8 mouse cellular contexts compared by ENCODE assay signal in genomic region chr4:136140327-136141250, GRCm38 (mm10). TPM values are rescaled to one million over a fixed set of nuclear protein-coding genes. Genes with fewer than 3 reads are reported as not detected.
DNase-seq lines count a peak whose midpoint lies in the region; ATAC-seq and TF ChIP-seq lines count a peak whose summit lies in the region.

No protein-coding gene starts in this region.

- H3K27me3 ChIP-seq in heart, embryonic 12.5 days (replicated peaks): peaks cover 3% of the 10 kb centered on the region; the same call in 1 of the 2 replicates
- H3K27me3 ChIP-seq in kidney, postnatal 0 days (ENCODE audit: insufficient read depth, low read length): no peaks in the 10 kb centered on the region
- H3K27me3 ChIP-seq in liver, embryonic 14.5 days (ENCODE audit: control insufficient read depth, insufficient read depth, low read length): peaks cover 75% of the 10 kb centered on the region
- H3K27me3 ChIP-seq in neural tube, embryonic 11.5 days (ENCODE audit: control insufficient read depth, insufficient read depth, low read length): no peaks in the 10 kb centered on the region
- no peaks in the 10 kb centered on the region; the same call in 1 of the 2 replicates for H3K27me3 ChIP-seq in testis, adult 2 months (ENCODE audit: control insufficient read depth, insufficient read depth, low read length)

- no peaks in the 10 kb centered on the region for H3K36me3 ChIP-seq in heart, embryonic 12.5 days
- H3K36me3 ChIP-seq in kidney, postnatal 0 days (ENCODE audit: insufficient read depth, low read length): peaks cover under 1% of the 10 kb centered on the region; the same call in 1 of the 2 replicates
- no peaks in the 10 kb centered on the region for H3K36me3 ChIP-seq in liver, embryonic 14.5 days (replicated peaks; ENCODE audit: control insufficient read depth, insufficient read depth, low read depth)
- no peaks in the 10 kb centered on the region; the same call in 1 of the 2 replicates for H3K36me3 ChIP-seq in neural tube, embryonic 11.5 days (ENCODE audit: control insufficient read depth, insufficient read depth, low read length)
- no peaks in the 10 kb centered on the region for H3K36me3 ChIP-seq in testis, adult 2 months (ENCODE audit: control insufficient read depth, insufficient read depth, low read length)

- peak overlapping the region; percentile 60 for H3K4me2 ChIP-seq in heart, embryonic 12.5 days
- H3K4me2 ChIP-seq in kidney, postnatal 0 days (ENCODE audit: low read length): peak overlapping the region; percentile 42
- H3K4me2 ChIP-seq in liver, embryonic 14.5 days (ENCODE audit: low read depth): peak overlapping the region; percentile 36
- peak overlapping the region; percentile 40 for H3K4me2 ChIP-seq in neural tube, embryonic 11.5 days (ENCODE audit: low read depth)

- no peak for TF ChIP-seq EP300 in liver, embryonic 14.5 days (IDR thresholded peaks at IDR 0.05; ENCODE audit: low read depth)

- H3K27ac ChIP-seq in heart, embryonic 12.5 days (ENCODE audit: poor library complexity, severe bottlenecking): peak overlapping the region; percentile 99
- H3K27ac ChIP-seq in kidney, postnatal 0 days: peak overlapping the region; percentile 97
- no peak overlapping the region; the same call in 1 of the 2 replicates for H3K27ac ChIP-seq in liver, embryonic 14.5 days
- peak overlapping the region; percentile 95 for H3K27ac ChIP-seq in neural tube, embryonic 11.5 days (ENCODE audit: low read depth, low read length)
- H3K27ac ChIP-seq in testis, adult 2 months (ENCODE audit: control insufficient read depth, insufficient read depth, low read depth, low read length): peak overlapping the region; percentile 73

- DNase-seq in 3T3-L1 (ENCODE audit: low read depth, low spot score): peak; percentile 97
- peak; percentile 96 for DNase-seq in adrenal gland, postnatal 10 days
- peak; percentile 98 for DNase-seq in kidney, postnatal 0 days (ENCODE audit: low spot score)
- DNase-seq in liver, embryonic 14.5 days (ENCODE audit: low read depth in 3 of 3, low spot score in 3 of 3): peak; percentile 48 to 56 (median 55)
- peak; percentile 97 for DNase-seq in neural tube, embryonic 11.5 days (ENCODE audit: low spot score)

- TF ChIP-seq CTCF in kidney, postnatal 0 days (IDR thresholded peaks at IDR 0.05; ENCODE audit: low read depth): peak; percentile 35; the same call in 1 of the 2 replicates
- TF ChIP-seq CTCF in liver, embryonic 14.5 days (IDR thresholded peaks at IDR 0.05; ENCODE audit: low read depth): peak; percentile 25; the same call in 1 of the 2 replicates
- TF ChIP-seq CTCF in testis, adult 2 months (IDR thresholded peaks at IDR 0.05; ENCODE audit: control insufficient read depth, insufficient read depth, insufficient replicate concordance, low read depth, low read length): no peak

- H3K9me3 ChIP-seq in heart, embryonic 12.5 days (replicated peaks): no peaks in the 10 kb centered on the region
- H3K9me3 ChIP-seq in kidney, postnatal 0 days (replicated peaks; ENCODE audit: low read length): no peaks in the 10 kb centered on the region
- H3K9me3 ChIP-seq in liver, embryonic 14.5 days (ENCODE audit: control insufficient read depth, low read length): no peaks in the 10 kb centered on the region
- no peaks in the 10 kb centered on the region for H3K9me3 ChIP-seq in neural tube, embryonic 11.5 days (ENCODE audit: control insufficient read depth, low read length)

- TF ChIP-seq POLR2A in testis, adult 2 months (IDR thresholded peaks at IDR 0.05; ENCODE audit: control insufficient read depth, low read depth, low read length): no peak

- WGBS in heart, embryonic 12.5 days: 9% methylated on average over 31 of the region's 31 CpGs
- WGBS in kidney, postnatal 0 days: 6% methylated on average over 31 of the region's 31 CpGs
- WGBS in liver, embryonic 14.5 days (ENCODE audit: insufficient replicate concordance): 10% methylated on average over 31 of the region's 31 CpGs
- 6% methylated on average over 31 of the region's 31 CpGs for WGBS in neural tube, embryonic 11.5 days

- peak; percentile 74 for ATAC-seq in erythroblast, adult 5-6 weeks (replicated peaks; ENCODE audit: low FRiP score, poor library complexity, severe bottlenecking)
- ATAC-seq in heart, embryonic 12.5 days (ENCODE audit: insufficient number of reproducible peaks, low FRiP score): peak; percentile 82
- peak; percentile 88 for ATAC-seq in kidney, postnatal 0 days (replicated peaks; ENCODE audit: low FRiP score, low read depth)
- peak; percentile 57; the same call in 1 of the 2 replicates for ATAC-seq in liver, embryonic 14.5 days (ENCODE audit: insufficient read depth)
- ATAC-seq in neural tube, embryonic 11.5 days (ENCODE audit: insufficient read depth, low FRiP score, low TSS enrichment): peak; percentile 77

- peak overlapping the region; percentile 53; the same call in 1 of the 2 replicates for H3K9ac ChIP-seq in heart, embryonic 12.5 days
- H3K9ac ChIP-seq in kidney, postnatal 0 days (ENCODE audit: low read depth, low read length): peak overlapping the region; percentile 33; the same call in 1 of the 2 replicates
- no peak overlapping the region for H3K9ac ChIP-seq in liver, embryonic 14.5 days (replicated peaks)
- H3K9ac ChIP-seq in neural tube, embryonic 11.5 days (ENCODE audit: low read length): peak overlapping the region; percentile 53

- H3K4me1 ChIP-seq in heart, embryonic 12.5 days (replicated peaks): peaks cover 62% of the 10 kb centered on the region
- peaks cover 39% of the 10 kb centered on the region for H3K4me1 ChIP-seq in kidney, postnatal 0 days (replicated peaks; ENCODE audit: insufficient read depth, low read length)
- peaks cover 4 to 17% of the 10 kb centered on the region in 2 experiments; a peak in 3 of 4 replicates for H3K4me1 ChIP-seq in liver, embryonic 14.5 days (replicated peaks; ENCODE audit: control insufficient read depth in 2 of 2, insufficient read depth in 2 of 2, low read length in 1 of 2)
- peaks cover 56% of the 10 kb centered on the region for H3K4me1 ChIP-seq in neural tube, embryonic 11.5 days (ENCODE audit: control insufficient read depth, insufficient read depth, low read length)
- H3K4me1 ChIP-seq in testis, adult 2 months (ENCODE audit: control insufficient read depth, insufficient read depth, low read length): peaks cover 16% of the 10 kb centered on the region

- H3K4me3 ChIP-seq in heart, embryonic 12.5 days: peak overlapping the region; percentile 24; the same call in 1 of the 2 replicates
- 0 out of 2 replicates have a peak overlapping the region, but pooled peaks have one; percentile 4 for H3K4me3 ChIP-seq in kidney, postnatal 0 days (replicated peaks; ENCODE audit: low read depth, low read length)
- H3K4me3 ChIP-seq in liver, embryonic 14.5 days (ENCODE audit: insufficient read depth in 1 of 2, low read depth in 2 of 2, low read length in 2 of 2): no peak overlapping the region
- peak overlapping the region; percentile 12; the same call in 1 of the 2 replicates for H3K4me3 ChIP-seq in neural tube, embryonic 11.5 days (ENCODE audit: low read depth, low read length)
- peak overlapping the region; percentile 17 for H3K4me3 ChIP-seq in testis, adult 2 months (ENCODE audit: control insufficient read depth, low read depth, low read length)

RNA-seq across cellular contexts. Expression of gene Id3, which starts 2.7 kb away (rescaled TPM):
- 100 to 1,000 TPM in 1 of 2 experiments, 10 to 100 TPM in 1; 97.2 to 110 TPM for total RNA-seq in adrenal gland, postnatal 10 days (2021)
- not detected in 2 replicates for total RNA-seq in erythroblast, adult 5-6 weeks (2015; ENCODE audit: low replicate concordance)
- total RNA-seq in erythroblast, adult 5-6 weeks (2017; ENCODE audit: low replicate concordance): not detected in 2 replicates
- polyA plus RNA-seq in heart, embryonic 12.5 days (2016; fragmentation: Nextera tagmentation; extraction: Ambion mirVana): 320 and 321 TPM in 2 replicates
- 764 and 829 TPM in 2 replicates for polyA plus RNA-seq in kidney, postnatal 0 days (2015; fragmentation: Nextera tagmentation; extraction: Ambion mirVana)
- 23.0 and 29.8 TPM in 2 replicates for polyA plus RNA-seq in liver, embryonic 14.5 days (2012; rRNA removed)
- polyA plus RNA-seq in liver, embryonic 14.5 days (2014; fragmentation: Nextera tagmentation; extraction: Ambion mirVana): 33.2 and 33.8 TPM in 2 replicates
- 440 and 470 TPM in 2 replicates for polyA plus RNA-seq in neural tube, embryonic 11.5 days (2014; fragmentation: Nextera tagmentation; extraction: Ambion mirVana)
- polyA plus RNA-seq in testis, adult 2 months (2012; rRNA removed): 8.0 and 16.8 TPM in 2 replicates

RNA-seq across cellular contexts. Expression of gene E2f2, which starts 31.6 kb away (rescaled TPM):
- 10 to 100 TPM in 1 of 2 experiments, 1 to 10 TPM in 1; 7.9 to 14.8 TPM for total RNA-seq in adrenal gland, postnatal 10 days (2021)
- total RNA-seq in erythroblast, adult 5-6 weeks (2015; ENCODE audit: low replicate concordance): 226 and 246 TPM in 2 replicates
- total RNA-seq in erythroblast, adult 5-6 weeks (2017; ENCODE audit: low replicate concordance): 344 and 364 TPM in 2 replicates
- 8.1 and 9.3 TPM in 2 replicates for polyA plus RNA-seq in heart, embryonic 12.5 days (2016; fragmentation: Nextera tagmentation; extraction: Ambion mirVana)
- polyA plus RNA-seq in kidney, postnatal 0 days (2015; fragmentation: Nextera tagmentation; extraction: Ambion mirVana): 3.2 and 3.8 TPM in 2 replicates
- 38.4 and 40.5 TPM in 2 replicates for polyA plus RNA-seq in liver, embryonic 14.5 days (2012; rRNA removed)
- 50.3 and 53.4 TPM in 2 replicates for polyA plus RNA-seq in liver, embryonic 14.5 days (2014; fragmentation: Nextera tagmentation; extraction: Ambion mirVana)
- 7.2 and 7.6 TPM in 2 replicates for polyA plus RNA-seq in neural tube, embryonic 11.5 days (2014; fragmentation: Nextera tagmentation; extraction: Ambion mirVana)
- 0.58 and 1.0 TPM in 2 replicates for polyA plus RNA-seq in testis, adult 2 months (2012; rRNA removed)

Comparison
In these comparisons a context has a peak if more than half of its experiments do, and no peak if none do; other contexts are left out.
1. H3K4me3 ChIP-seq: peak in heart, embryonic 12.5 days (single experiment), kidney, postnatal 0 days (single experiment), neural tube, embryonic 11.5 days (single experiment) and testis, adult 2 months (single experiment); none in liver, embryonic 14.5 days (0 of 2).
2. Peak in every context shown above with its lines, with median percentiles within 50 percentile points of each other: DNase-seq, ATAC-seq and H3K4me2 ChIP-seq.